Mouse (Mus musculus) hindbrain, embryonic 14.5 days (tissue): ENCODE results near the gene Capn6. TPM values are rescaled to one million over a fixed set of nuclear protein-coding genes. Genes with fewer than 3 reads are reported as not detected.

ENCODE experiments used
- microRNA-seq: library from miRNA; unstranded; fragments of <30 nt; microRNA quantifications from one replicate; pipeline ENCODE4, GENCODE M21; 2016
- polyA plus RNA-seq: library from polyadenylated mRNA; unstranded; fragments of >200 nt; fragmentation: Nextera tagmentation; extraction: Ambion mirVana; gene quantifications from 2 replicates; pipeline ENCODE4 v1.2.1, GENCODE M21; 2014

Gene Capn6
- polyA plus RNA-seq, 1 experiment from 2014 or later = 1.0 TPM

Small RNAs within 50 kb of the gene (microRNA-seq; reads per million reads assigned to microRNA genes)
- not detected for gene Gm47298

Other genes with a start within 250 kb of the Capn6 start
- gene Dcx, start 105.9 kb upstream of the Capn6 start, polyA plus RNA-seq = 346 and 357 TPM in 2 replicates